Mouse (Mus musculus): ENCODE results near the gene Abcg8. TPM values are rescaled to one million over a fixed set of nuclear protein-coding genes. Genes with fewer than 3 reads are reported as not detected.

Abcg8 gene
- polyA plus RNA-seq, 2 experiments, result 0.57 to 0.70 TPM

DNA sequence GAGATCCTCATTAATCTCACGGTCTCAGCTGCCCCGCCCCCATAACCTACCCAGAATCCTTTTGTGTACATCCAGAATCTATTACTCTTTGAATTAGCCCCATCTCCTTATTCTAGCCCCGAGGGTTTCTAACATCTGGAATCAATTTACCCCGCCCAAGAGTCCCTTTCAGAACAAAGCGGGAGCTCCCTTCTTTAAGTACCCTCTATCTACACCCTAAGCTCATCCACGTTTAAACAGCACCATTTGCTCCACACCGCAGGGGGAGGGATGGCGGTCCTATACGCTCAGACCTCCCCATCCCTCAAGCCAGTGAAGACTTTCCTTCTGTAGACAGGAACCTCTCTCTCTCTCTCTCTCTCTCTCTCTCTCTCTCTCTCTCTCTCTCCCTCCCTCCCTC lies 60.6 kb downstream of the Abcg8 start:
- no peaks in the 10 kb centered on the region for H3K27me3 ChIP-seq (ENCODE audit: control insufficient read depth, insufficient read depth, low read length)

DNA sequence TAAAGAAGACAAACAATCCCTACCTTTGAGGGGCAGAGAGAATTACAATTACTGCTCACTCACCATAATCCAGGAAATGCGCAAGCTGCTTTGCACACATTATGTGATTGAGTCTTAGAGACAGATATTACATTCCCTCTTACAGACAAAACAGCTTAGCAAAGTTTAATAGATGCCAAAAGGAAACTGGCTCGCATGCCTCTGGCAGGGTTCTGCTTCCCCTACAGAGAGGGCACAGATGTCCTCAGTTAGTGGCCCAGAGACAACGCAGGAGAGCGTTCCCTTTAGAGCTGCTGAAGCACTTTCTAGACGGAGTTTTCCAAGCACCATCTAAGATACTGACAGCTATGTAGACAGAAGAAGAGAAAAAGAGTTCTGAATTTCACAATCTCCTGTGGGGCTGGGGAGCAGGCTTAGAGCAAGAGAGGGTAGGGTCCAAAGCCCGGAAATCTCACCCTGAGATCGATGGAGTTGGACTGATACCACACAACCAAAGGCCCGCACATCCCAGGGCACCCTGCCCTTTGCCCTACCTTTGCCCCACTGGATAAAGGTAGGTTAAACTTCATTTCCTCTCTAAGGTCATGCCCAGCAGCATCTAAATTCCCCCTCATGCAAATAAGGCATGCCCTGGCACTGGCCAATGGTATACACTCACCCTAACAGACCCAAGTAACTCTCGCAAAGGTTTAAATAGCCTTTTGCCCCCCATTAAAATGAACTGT lies 62.1 kb downstream of the Abcg8 start:
- ATAC-seq (ENCODE audit: insufficient read depth), result peak; percentile 64
- WGBS (ENCODE audit: insufficient replicate concordance), result 84% methylated on average over 9 of the region's 9 CpGs
- no peak overlapping the region for H3K4me3 ChIP-seq (ENCODE audit: insufficient read depth in 1 of 2, low read depth in 2 of 2, low read length in 2 of 2)

More for the DNA sequence above, 60.6 kb downstream of the Abcg8 start:
- Histone ChIP-seq H3K4me2 (ENCODE audit: low read depth) (no peak overlapping the region), H3K4me3 (ENCODE audit: insufficient read depth in 1 of 2, low read depth in 2 of 2, low read length in 2 of 2) (no peak overlapping the region), H3K36me3 (replicated peaks; ENCODE audit: control insufficient read depth, insufficient read depth, low read depth) (peaks cover 15% of the 10 kb centered on the region), H3K9me3 (ENCODE audit: control insufficient read depth, low read length) (no peaks in the 10 kb centered on the region), H3K27ac (no peak overlapping the region), H3K4me1 (replicated peaks; ENCODE audit: control insufficient read depth in 2 of 2, insufficient read depth in 2 of 2, low read length in 1 of 2) (peaks cover 0 to 2% of the 10 kb centered on the region in 2 experiments; a peak in 1 of 4 replicates), H3K9ac (replicated peaks) (no peak overlapping the region)
- TF ChIP-seq CTCF (IDR thresholded peaks at IDR 0.05; ENCODE audit: low read depth) (no peak), EP300 (IDR thresholded peaks at IDR 0.05; ENCODE audit: low read depth) (no peak)
- DNase-seq (ENCODE audit: low read depth in 3 of 3, low spot score in 3 of 3), result no peak
- no peak for ATAC-seq (ENCODE audit: insufficient read depth)
- 76% methylated on average over 9 of the region's 9 CpGs for WGBS (ENCODE audit: insufficient replicate concordance)

DNA sequence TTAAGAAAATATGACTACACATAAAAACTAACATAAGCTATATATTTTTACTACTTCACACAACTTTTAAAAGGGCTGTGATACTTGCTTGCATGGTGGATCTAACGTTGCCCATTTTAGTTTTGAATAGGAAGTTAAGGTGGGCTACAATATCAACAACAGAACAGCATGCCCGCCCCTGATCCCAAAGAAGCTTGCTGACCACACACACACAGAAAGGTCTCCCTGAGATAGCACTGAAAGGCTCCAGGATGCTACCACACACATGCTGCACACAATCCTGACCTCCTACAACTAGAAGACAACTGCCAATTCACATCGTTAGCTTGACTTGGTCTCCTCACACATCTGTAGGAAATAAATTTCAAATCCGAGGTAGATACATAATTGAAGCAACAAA lies 68.2 kb downstream of the Abcg8 start:
- ATAC-seq (ENCODE audit: insufficient read depth) (no peak), DNase-seq (ENCODE audit: low read depth in 3 of 3, low spot score in 3 of 3) (no peak)
- TF ChIP-seq EP300 (IDR thresholded peaks at IDR 0.05; ENCODE audit: low read depth), result no peak
- no peak for TF ChIP-seq CTCF (IDR thresholded peaks at IDR 0.05; ENCODE audit: low read depth)
- no peaks in the 10 kb centered on the region for H3K9me3 ChIP-seq (ENCODE audit: control insufficient read depth, low read length)
- no peak overlapping the region for H3K27ac ChIP-seq
- WGBS (ENCODE audit: insufficient replicate concordance), result 73% methylated on average over 4 of the region's 4 CpGs
- no peak overlapping the region for H3K4me2 ChIP-seq (ENCODE audit: low read depth)
- H3K9ac ChIP-seq (replicated peaks), result no peak overlapping the region
- H3K27me3 ChIP-seq (ENCODE audit: control insufficient read depth, insufficient read depth, low read length), result no peaks in the 10 kb centered on the region
- H3K4me1 ChIP-seq (replicated peaks; ENCODE audit: control insufficient read depth in 2 of 2, insufficient read depth in 2 of 2, low read length in 1 of 2), result no peaks in the 10 kb centered on the region
- peaks cover 23% of the 10 kb centered on the region for H3K36me3 ChIP-seq (replicated peaks; ENCODE audit: control insufficient read depth, insufficient read depth, low read depth)
- H3K4me3 ChIP-seq (ENCODE audit: insufficient read depth in 1 of 2, low read depth in 2 of 2, low read length in 2 of 2), result no peak overlapping the region

More for the DNA sequence above, 62.1 kb downstream of the Abcg8 start:
- H3K36me3 ChIP-seq (replicated peaks; ENCODE audit: control insufficient read depth, insufficient read depth, low read depth), result peaks cover 15% of the 10 kb centered on the region
- H3K27ac ChIP-seq, result no peak overlapping the region
- no peak overlapping the region for H3K9ac ChIP-seq (replicated peaks)
- no peaks in the 10 kb centered on the region for H3K27me3 ChIP-seq (ENCODE audit: control insufficient read depth, insufficient read depth, low read length)
- TF ChIP-seq EP300 (IDR thresholded peaks at IDR 0.05; ENCODE audit: low read depth) (no peak), CTCF (IDR thresholded peaks at IDR 0.05; ENCODE audit: low read depth) (no peak)
- H3K4me1 ChIP-seq (replicated peaks; ENCODE audit: control insufficient read depth in 2 of 2, insufficient read depth in 2 of 2, low read length in 1 of 2), result peaks cover 0 to 2% of the 10 kb centered on the region in 2 experiments; a peak in 1 of 4 replicates
- DNase-seq (ENCODE audit: low read depth in 3 of 3, low spot score in 3 of 3), result peak in 1 of 3 experiments; percentile 12
- H3K9me3 ChIP-seq (ENCODE audit: control insufficient read depth, low read length), result no peaks in the 10 kb centered on the region
- H3K4me2 ChIP-seq (ENCODE audit: low read depth), result no peak overlapping the region

DNA sequence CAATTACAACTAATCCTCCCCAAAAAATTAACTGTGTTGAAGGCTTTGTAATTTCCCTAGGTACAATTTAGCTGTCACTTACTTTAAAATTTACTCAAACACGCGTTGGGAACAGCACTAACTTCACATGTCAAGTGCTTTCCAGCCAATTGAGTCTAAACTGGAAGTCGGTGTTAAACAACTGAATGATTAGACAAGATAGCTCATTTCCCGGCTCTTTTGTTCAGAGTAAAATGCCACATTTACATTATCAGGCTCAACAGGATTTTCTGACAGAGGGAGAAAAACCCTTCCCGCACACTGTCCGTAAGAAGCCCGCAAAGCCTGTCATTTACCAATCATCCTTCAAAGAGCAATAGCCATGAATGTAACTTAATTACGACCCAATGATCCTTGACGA lies 68.9 kb downstream of the Abcg8 start:
- TF ChIP-seq EP300 (IDR thresholded peaks at IDR 0.05; ENCODE audit: low read depth) (no peak), CTCF (IDR thresholded peaks at IDR 0.05; ENCODE audit: low read depth) (no peak)
- Histone ChIP-seq H3K4me1 (replicated peaks; ENCODE audit: control insufficient read depth in 2 of 2, insufficient read depth in 2 of 2, low read length in 1 of 2) (no peaks in the 10 kb centered on the region), H3K4me2 (ENCODE audit: low read depth) (no peak overlapping the region), H3K36me3 (replicated peaks; ENCODE audit: control insufficient read depth, insufficient read depth, low read depth) (peaks cover 24% of the 10 kb centered on the region), H3K27me3 (ENCODE audit: control insufficient read depth, insufficient read depth, low read length) (no peaks in the 10 kb centered on the region), H3K27ac (no peak overlapping the region), H3K9ac (replicated peaks) (no peak overlapping the region), H3K9me3 (ENCODE audit: control insufficient read depth, low read length) (no peaks in the 10 kb centered on the region), H3K4me3 (ENCODE audit: insufficient read depth in 1 of 2, low read depth in 2 of 2, low read length in 2 of 2) (no peak overlapping the region)
- no peak for DNase-seq (ENCODE audit: low read depth in 3 of 3, low spot score in 3 of 3)
- WGBS (ENCODE audit: insufficient replicate concordance), result 78% methylated on average over 9 of the region's 9 CpGs
- ATAC-seq (ENCODE audit: insufficient read depth), result no peak

DNA sequence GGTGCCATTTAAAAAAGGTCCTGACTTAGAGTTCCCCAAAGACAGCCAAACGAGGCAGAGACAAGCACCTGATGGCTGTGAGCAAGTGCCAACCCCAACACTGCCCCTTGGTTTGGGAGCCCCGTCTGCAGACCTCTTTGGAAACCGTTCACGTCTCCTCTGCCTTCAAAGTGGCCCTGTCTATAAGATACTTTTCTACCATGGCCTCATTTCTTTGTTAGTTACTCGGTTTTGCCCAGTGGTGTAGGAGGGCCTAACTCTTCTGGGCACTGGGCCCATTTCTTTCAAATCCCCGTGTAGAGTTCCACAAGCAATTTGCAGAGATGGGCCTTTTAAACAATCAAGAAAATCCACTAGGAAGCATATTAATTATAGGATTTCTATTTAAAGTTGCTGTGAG lies 71.1 kb downstream of the Abcg8 start:
- ATAC-seq (ENCODE audit: insufficient read depth) (no peak), DNase-seq (ENCODE audit: low read depth in 3 of 3, low spot score in 3 of 3) (no peak)
- Histone ChIP-seq H3K4me2 (ENCODE audit: low read depth) (no peak overlapping the region), H3K9me3 (ENCODE audit: control insufficient read depth, low read length) (no peaks in the 10 kb centered on the region), H3K27me3 (ENCODE audit: control insufficient read depth, insufficient read depth, low read length) (no peaks in the 10 kb centered on the region), H3K9ac (replicated peaks) (no peak overlapping the region), H3K4me3 (ENCODE audit: insufficient read depth in 1 of 2, low read depth in 2 of 2, low read length in 2 of 2) (no peak overlapping the region), H3K36me3 (replicated peaks; ENCODE audit: control insufficient read depth, insufficient read depth, low read depth) (peaks cover 39% of the 10 kb centered on the region), H3K4me1 (replicated peaks; ENCODE audit: control insufficient read depth in 2 of 2, insufficient read depth in 2 of 2, low read length in 1 of 2) (no peaks in the 10 kb centered on the region), H3K27ac (no peak overlapping the region)
- TF ChIP-seq EP300 (IDR thresholded peaks at IDR 0.05; ENCODE audit: low read depth) (no peak), CTCF (IDR thresholded peaks at IDR 0.05; ENCODE audit: low read depth) (no peak)
- WGBS (ENCODE audit: insufficient replicate concordance), result 65% methylated on average over 6 of the region's 6 CpGs
